Mouse (Mus musculus): Measurements from ENCODE around the gene Efna3. TPM values are rescaled to one million over a fixed set of nuclear protein-coding genes. Genes with fewer than 3 reads are reported as not detected.
A peak's percentile ranks its signal among the peaks of the same experiment; 100 is the strongest.

The Efna3 gene
- total and polyA plus RNA-seq, 2 experiments: not detected

GRCm38 (mm10) chr3:89317246-89317645, 5.5 kb downstream of the Efna3 start:
- DNase-seq (ENCODE audit: extremely low read depth, low read depth, low spot score): no peak
- H3K27me3 ChIP-seq (ENCODE audit: control insufficient read depth, insufficient read depth, low read length): peaks cover 37% of the 10 kb centered on the region
- H3K4me1 ChIP-seq (ENCODE audit: control insufficient read depth, insufficient read depth, low read length): peaks cover 16% of the 10 kb centered on the region; the same call in 1 of the 2 replicates
- no peaks in the 10 kb centered on the region for H3K79me2 ChIP-seq (ENCODE audit: control insufficient read depth, insufficient read depth, low read length)
- no peak for TF ChIP-seq CTCF (IDR thresholded peaks at IDR 0.05; ENCODE audit: low read depth, low read length)
- TF ChIP-seq POLR2A (IDR thresholded peaks at IDR 0.05; ENCODE audit: extremely low read depth, insufficient read depth, low read length): no peak
- no peak overlapping the region for H3K9ac ChIP-seq (ENCODE audit: low read depth, low read length)
- WGBS: 77% methylated on average over 6 of the region's 6 CpGs
- no peak overlapping the region for H3K27ac ChIP-seq (replicated peaks; ENCODE audit: insufficient read depth, low read depth, low read length)
- no peaks in the 10 kb centered on the region for H3K36me3 ChIP-seq (ENCODE audit: control insufficient read depth, insufficient read depth, low read length)
- no peak overlapping the region for H3K4me3 ChIP-seq (ENCODE audit: insufficient read depth, low read depth, low read length)

DNA sequence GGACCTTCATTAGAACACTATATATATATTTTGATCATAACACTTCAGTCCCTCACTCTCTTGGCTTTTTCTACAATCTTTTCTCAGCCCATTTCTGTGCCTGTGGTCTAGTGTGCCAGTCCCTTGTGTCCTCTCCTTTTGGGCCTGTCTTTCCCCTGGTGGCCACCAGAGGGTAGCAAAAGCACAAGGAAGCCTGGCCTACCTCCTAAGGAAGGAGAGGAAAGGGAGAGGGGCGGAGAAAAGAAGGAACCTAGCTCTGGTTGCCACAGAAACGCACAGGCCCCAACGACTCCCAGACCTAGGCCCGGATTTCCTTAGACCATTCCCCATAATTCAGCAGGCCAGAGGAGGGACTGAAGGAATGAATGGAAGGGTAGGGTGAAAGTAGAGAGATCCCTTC, 5.9 kb downstream of the Efna3 start:
- peak; percentile 90 for TF ChIP-seq CTCF (IDR thresholded peaks at IDR 0.05; ENCODE audit: low read depth, low read length)
- no peak for TF ChIP-seq POLR2A (IDR thresholded peaks at IDR 0.05; ENCODE audit: extremely low read depth, insufficient read depth, low read length)
- Histone ChIP-seq H3K4me1 (ENCODE audit: control insufficient read depth, insufficient read depth, low read length) (peaks cover 12% of the 10 kb centered on the region; the same call in 1 of the 2 replicates), H3K9ac (ENCODE audit: low read depth, low read length) (no peak overlapping the region), H3K27ac (replicated peaks; ENCODE audit: insufficient read depth, low read depth, low read length) (no peak overlapping the region), H3K36me3 (ENCODE audit: control insufficient read depth, insufficient read depth, low read length) (no peaks in the 10 kb centered on the region), H3K4me3 (ENCODE audit: insufficient read depth, low read depth, low read length) (no peak overlapping the region), H3K27me3 (ENCODE audit: control insufficient read depth, insufficient read depth, low read length) (peaks cover 33% of the 10 kb centered on the region), H3K79me2 (ENCODE audit: control insufficient read depth, insufficient read depth, low read length) (no peaks in the 10 kb centered on the region)
- peak; percentile 52 for DNase-seq (ENCODE audit: extremely low read depth, low read depth, low spot score)
- WGBS: 8% methylated on average over 4 of the region's 4 CpGs

- no peaks in the 10 kb centered on the region for H3K79me2 ChIP-seq (ENCODE audit: control insufficient read depth, insufficient read depth, low read length)
- no peak overlapping the region for H3K4me3 ChIP-seq (ENCODE audit: insufficient read depth, low read depth, low read length)
- no peak for DNase-seq (ENCODE audit: extremely low read depth, low read depth, low spot score)
- no peak for TF ChIP-seq POLR2A (IDR thresholded peaks at IDR 0.05; ENCODE audit: extremely low read depth, insufficient read depth, low read length)
- TF ChIP-seq CTCF (IDR thresholded peaks at IDR 0.05; ENCODE audit: low read depth, low read length): peak; percentile 10; the same call in 1 of the 2 replicates
- no peak overlapping the region for H3K9ac ChIP-seq (ENCODE audit: low read depth, low read length)
- H3K27ac ChIP-seq (replicated peaks; ENCODE audit: insufficient read depth, low read depth, low read length): no peak overlapping the region
- H3K4me1 ChIP-seq (ENCODE audit: control insufficient read depth, insufficient read depth, low read length): peaks cover 7% of the 10 kb centered on the region; the same call in 1 of the 2 replicates
- H3K36me3 ChIP-seq (ENCODE audit: control insufficient read depth, insufficient read depth, low read length): no peaks in the 10 kb centered on the region
- 13% methylated on average over 40 of the region's 40 CpGs for WGBS
- H3K27me3 ChIP-seq (ENCODE audit: control insufficient read depth, insufficient read depth, low read length): peaks cover 26% of the 10 kb centered on the region
These were observed 6.6 kb downstream of the Efna3 start for GRCm38 (mm10) chr3:89315930-89316831.

GRCm38 (mm10) chr3:89315195-89315929, 7.4 kb downstream of the Efna3 start:
- no peaks in the 10 kb centered on the region for H3K36me3 ChIP-seq (ENCODE audit: control insufficient read depth, insufficient read depth, low read length)
- peaks cover 5% of the 10 kb centered on the region; the same call in 1 of the 2 replicates for H3K4me1 ChIP-seq (ENCODE audit: control insufficient read depth, insufficient read depth, low read length)
- TF ChIP-seq CTCF (IDR thresholded peaks at IDR 0.05; ENCODE audit: low read depth, low read length) (peak; percentile 91), POLR2A (IDR thresholded peaks at IDR 0.05; ENCODE audit: extremely low read depth, insufficient read depth, low read length) (no peak)
- H3K27ac ChIP-seq (replicated peaks; ENCODE audit: insufficient read depth, low read depth, low read length): no peak overlapping the region
- no peak overlapping the region for H3K9ac ChIP-seq (ENCODE audit: low read depth, low read length)
- H3K4me3 ChIP-seq (ENCODE audit: insufficient read depth, low read depth, low read length): no peak overlapping the region
- WGBS: 11% methylated on average over 26 of the region's 26 CpGs
- no peaks in the 10 kb centered on the region for H3K79me2 ChIP-seq (ENCODE audit: control insufficient read depth, insufficient read depth, low read length)
- H3K27me3 ChIP-seq (ENCODE audit: control insufficient read depth, insufficient read depth, low read length): peaks cover 18% of the 10 kb centered on the region
- no peak for DNase-seq (ENCODE audit: extremely low read depth, low read depth, low spot score)

DNA sequence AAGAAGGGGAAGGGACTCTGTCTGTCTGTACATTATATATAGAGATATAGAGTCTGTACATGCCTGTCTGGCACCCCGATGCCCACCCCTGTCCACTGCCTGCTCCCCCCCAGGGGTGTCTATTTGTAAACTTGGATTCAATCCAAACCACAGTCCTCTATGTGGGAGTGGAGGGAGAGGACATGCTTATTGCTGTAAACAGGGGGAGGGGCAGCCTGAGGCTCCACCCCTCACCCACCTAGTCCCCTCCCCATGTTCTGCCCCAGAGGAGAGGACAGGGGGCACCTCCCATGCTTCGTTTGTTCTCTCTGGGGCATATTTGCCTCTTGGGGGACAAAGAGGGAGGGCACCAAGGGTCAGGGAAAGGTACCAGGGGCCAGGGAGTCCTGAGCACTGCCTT, 8.0 kb downstream of the Efna3 start:
- H3K4me3 ChIP-seq (ENCODE audit: insufficient read depth, low read depth, low read length): no peak overlapping the region
- WGBS: 67% methylated on average over 2 of the region's 2 CpGs
- no peak for TF ChIP-seq CTCF (IDR thresholded peaks at IDR 0.05; ENCODE audit: low read depth, low read length)
- no peak for TF ChIP-seq POLR2A (IDR thresholded peaks at IDR 0.05; ENCODE audit: extremely low read depth, insufficient read depth, low read length)
- DNase-seq (ENCODE audit: extremely low read depth, low read depth, low spot score): no peak
- H3K27me3 ChIP-seq (ENCODE audit: control insufficient read depth, insufficient read depth, low read length): peaks cover 15% of the 10 kb centered on the region
- no peaks in the 10 kb centered on the region for H3K36me3 ChIP-seq (ENCODE audit: control insufficient read depth, insufficient read depth, low read length)
- no peaks in the 10 kb centered on the region for H3K79me2 ChIP-seq (ENCODE audit: control insufficient read depth, insufficient read depth, low read length)
- H3K4me1 ChIP-seq (ENCODE audit: control insufficient read depth, insufficient read depth, low read length): peaks cover 5% of the 10 kb centered on the region; the same call in 1 of the 2 replicates
- H3K27ac ChIP-seq (replicated peaks; ENCODE audit: insufficient read depth, low read depth, low read length): no peak overlapping the region
- H3K9ac ChIP-seq (ENCODE audit: low read depth, low read length): no peak overlapping the region

Measured in liver, adult 2 months (tissue).